Mouse (Mus musculus) hindbrain, embryonic 15.5 days (tissue): Measurements from ENCODE around the gene Sorbs2. TPM values are rescaled to one million over a fixed set of nuclear protein-coding genes. Genes with fewer than 3 reads are reported as not detected.
A peak's percentile ranks its signal among the peaks of the same experiment; 100 is the strongest.

Experiments
- ATAC-seq: fragments of 200-750 bp; cut with Nextera tagmentation; 2 replicates; pipeline ENCODE4 v1.8.0; 2017; ENCODE audit warnings: low read depth, moderate number of reproducible peaks, moderate TSS enrichment; ENCODE audit not compliant: low FRiP score
- H3K27ac ChIP-seq: fragments of 300-500 bp; sonication (generic); replicated peaks from 2 replicates; pipeline ENCODE4 v1.5.1; 2015; ENCODE audit warnings: mild to moderate bottlenecking, inconsistent platforms
- H3K27me3 ChIP-seq: fragments of 300-500 bp; sonication (generic); 2 replicates; pipeline ENCODE4 v1.6.1; 2015; ENCODE audit warnings: control low read depth, inconsistent platforms
- H3K36me3 ChIP-seq: fragments of 300-500 bp; sonication (generic); 2 replicates; pipeline ENCODE4 v1.6.1; 2015; ENCODE audit warnings: control low read depth, inconsistent platforms
- H3K4me1 ChIP-seq: fragments of 300-500 bp; sonication (generic); replicated peaks from 2 replicates; pipeline ENCODE4 v1.6.1; 2015; ENCODE audit warnings: control low read depth, inconsistent platforms
- H3K4me2 ChIP-seq: fragments of 300-500 bp; sonication (generic); 2 replicates; pipeline ENCODE4 v1.6.1; 2015; ENCODE audit warnings: moderate library complexity, mild to moderate bottlenecking, inconsistent platforms
- H3K4me3 ChIP-seq: fragments of 300-500 bp; sonication (generic); 2 replicates; pipeline ENCODE4 v1.5.1; 2015; ENCODE audit warnings: mild to moderate bottlenecking, inconsistent platforms
- H3K9ac ChIP-seq: fragments of 300-500 bp; sonication (generic); 2 replicates; pipeline ENCODE4 v1.6.1; 2015; ENCODE audit warnings: inconsistent platforms
- H3K9me3 ChIP-seq: fragments of 300-500 bp; sonication (generic); 2 replicates; pipeline ENCODE4 v1.6.1; 2016; ENCODE audit warnings: control low read depth, inconsistent platforms
- WGBS: fragments of 180-500 bp; shearing (Covaris S2); methylation state at CpG from one replicate; pipeline ENCODE4 v1.1.7; 2015; 5-methylcytosine and 5-hydroxymethylcytosine counted together
- polyA plus RNA-seq: library from polyadenylated mRNA; unstranded; fragments of >200 nt; fragmentation: Nextera tagmentation; extraction: Ambion mirVana; gene quantifications from 2 replicates; pipeline ENCODE4 v1.2.1, GENCODE M21; 2015

Sorbs2 gene
- polyA plus RNA-seq, 1 experiment from 2014 or later = 54.5 TPM

DNA sequence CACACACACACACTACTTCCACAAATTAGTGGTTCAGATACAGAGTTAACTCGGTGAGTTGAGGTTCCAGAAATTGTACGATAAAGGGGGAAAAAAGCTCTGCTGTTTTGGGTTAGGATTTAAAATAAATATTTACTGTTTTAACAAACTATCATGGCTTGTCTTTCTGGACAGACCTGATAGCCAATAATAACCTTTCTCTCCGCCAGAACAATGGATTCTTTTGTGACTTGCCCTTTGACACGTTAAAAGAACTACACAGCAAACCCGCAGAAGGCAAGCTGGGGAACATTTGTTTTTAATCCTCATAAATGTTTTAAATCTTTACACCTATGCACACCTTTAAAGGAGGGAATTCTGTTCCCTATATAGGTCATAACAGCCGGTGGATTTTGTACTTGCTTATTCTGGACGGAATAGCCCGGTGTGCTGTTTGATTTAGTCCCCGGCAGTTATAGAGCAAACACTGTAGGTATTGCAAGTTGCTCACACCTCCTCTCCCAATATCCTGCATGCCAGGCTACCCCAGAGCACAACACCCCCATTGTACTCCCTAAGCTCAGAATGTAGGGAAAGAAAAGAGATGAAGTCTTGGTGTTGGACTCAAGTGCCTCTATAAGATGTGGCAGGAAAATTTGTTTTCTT is 121.0 kb downstream of the Sorbs2 start:
- 12% methylated on average over 9 of the region's 9 CpGs for WGBS
- Histone ChIP-seq H3K4me3 (peak overlapping the region; percentile 46), H3K9ac (peak overlapping the region; percentile 54), H3K4me2 (peak overlapping the region; percentile 57), H3K36me3 (no peaks in the 10 kb centered on the region), H3K27ac (peak overlapping the region; percentile 88), H3K27me3 (no peaks in the 10 kb centered on the region), H3K9me3 (no peaks in the 10 kb centered on the region), H3K4me1 (peaks cover 35% of the 10 kb centered on the region)
- ATAC-seq = no peak; the same call in 1 of the 2 replicates

DNA sequence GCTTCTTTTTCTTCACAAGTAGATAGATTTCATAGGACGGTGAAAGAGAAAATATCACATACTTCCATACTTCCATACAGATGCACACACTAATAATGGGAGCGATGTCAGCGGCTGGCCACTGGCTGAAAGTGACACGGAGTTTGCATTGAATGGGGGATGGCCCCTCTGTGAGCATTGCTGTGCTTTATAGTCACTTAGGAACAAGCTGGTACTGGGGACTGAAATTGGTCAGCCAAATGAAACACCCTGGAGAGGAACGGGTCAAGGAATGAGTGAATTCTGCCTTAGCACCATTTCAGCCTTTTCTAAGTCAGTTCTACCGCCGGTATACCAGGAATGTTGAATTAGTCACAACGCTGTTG is 121.5 kb downstream of the Sorbs2 start:
- ATAC-seq = no peak
- H3K4me1 ChIP-seq = peaks cover 35% of the 10 kb centered on the region
- no peaks in the 10 kb centered on the region for H3K36me3 ChIP-seq
- 40% methylated on average over 8 of the region's 8 CpGs for WGBS
- H3K9me3 ChIP-seq = no peaks in the 10 kb centered on the region
- peak overlapping the region; percentile 46 for H3K4me3 ChIP-seq
- peak overlapping the region; percentile 54 for H3K9ac ChIP-seq
- H3K27me3 ChIP-seq = no peaks in the 10 kb centered on the region
- H3K27ac ChIP-seq = peak overlapping the region; percentile 88
- H3K4me2 ChIP-seq = peak overlapping the region; percentile 57

- Histone ChIP-seq H3K4me3 (no peak overlapping the region), H3K27me3 (no peaks in the 10 kb centered on the region), H3K9ac (no peak overlapping the region), H3K4me2 (no peak overlapping the region), H3K27ac (no peak overlapping the region), H3K9me3 (no peaks in the 10 kb centered on the region), H3K36me3 (no peaks in the 10 kb centered on the region), H3K4me1 (peaks cover 35% of the 10 kb centered on the region)
- ATAC-seq = no peak
- 74% methylated on average over 8 of the region's 8 CpGs for WGBS
Measured at GRCm38 (mm10) chr8:45631023-45631422, 123.4 kb downstream of the Sorbs2 start.

GRCm38 (mm10) chr8:45635155-45635554 is 127.6 kb downstream of the Sorbs2 start:
- no peak overlapping the region for H3K4me2 ChIP-seq
- WGBS = 69% methylated on average over 6 of the region's 6 CpGs
- H3K4me1 ChIP-seq = peaks cover 10% of the 10 kb centered on the region
- no peaks in the 10 kb centered on the region for H3K9me3 ChIP-seq
- H3K27me3 ChIP-seq = no peaks in the 10 kb centered on the region
- H3K9ac ChIP-seq = no peak overlapping the region
- no peak for ATAC-seq
- no peak overlapping the region for H3K4me3 ChIP-seq
- no peak overlapping the region for H3K27ac ChIP-seq
- no peaks in the 10 kb centered on the region for H3K36me3 ChIP-seq

- H3K27ac ChIP-seq = no peak overlapping the region
- no peak overlapping the region for H3K9ac ChIP-seq
- H3K27me3 ChIP-seq = no peaks in the 10 kb centered on the region
- no peak overlapping the region for H3K4me3 ChIP-seq
- no peak for ATAC-seq
- 91% methylated on average over 1 of the region's 1 CpGs for WGBS
- peaks cover 5% of the 10 kb centered on the region; the same call in 1 of the 2 replicates for H3K4me1 ChIP-seq
- H3K9me3 ChIP-seq = no peaks in the 10 kb centered on the region
- no peaks in the 10 kb centered on the region for H3K36me3 ChIP-seq
- no peak overlapping the region for H3K4me2 ChIP-seq
Measured at GRCm38 (mm10) chr8:45637745-45638144, 130.2 kb downstream of the Sorbs2 start.

DNA sequence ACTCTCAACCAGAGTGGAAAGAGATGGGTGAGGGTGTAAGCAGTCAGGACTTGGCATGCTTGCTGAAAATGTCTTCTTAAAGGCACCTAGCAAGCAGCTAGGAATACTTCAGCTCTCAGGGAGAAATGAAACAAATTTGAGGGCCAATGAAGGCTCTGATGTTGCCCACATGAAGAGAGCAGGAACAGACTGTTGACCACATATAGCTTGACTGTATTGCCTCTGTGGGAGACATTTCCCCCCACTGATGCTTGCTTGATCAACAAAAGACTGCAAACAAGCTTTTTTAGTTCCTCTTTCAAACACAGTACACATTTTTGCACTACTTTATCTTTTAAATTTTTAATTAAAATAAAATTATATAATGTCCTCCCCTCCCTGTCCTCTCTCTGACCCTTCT is 131.9 kb downstream of the Sorbs2 start:
- H3K27ac ChIP-seq = no peak overlapping the region
- H3K4me2 ChIP-seq = no peak overlapping the region
- ATAC-seq = no peak
- H3K9ac ChIP-seq = no peak overlapping the region
- no peak overlapping the region for H3K4me3 ChIP-seq
- H3K36me3 ChIP-seq = no peaks in the 10 kb centered on the region
- H3K27me3 ChIP-seq = no peaks in the 10 kb centered on the region
- peaks cover 8% of the 10 kb centered on the region; the same call in 1 of the 2 replicates for H3K4me1 ChIP-seq
- H3K9me3 ChIP-seq = no peaks in the 10 kb centered on the region

DNA sequence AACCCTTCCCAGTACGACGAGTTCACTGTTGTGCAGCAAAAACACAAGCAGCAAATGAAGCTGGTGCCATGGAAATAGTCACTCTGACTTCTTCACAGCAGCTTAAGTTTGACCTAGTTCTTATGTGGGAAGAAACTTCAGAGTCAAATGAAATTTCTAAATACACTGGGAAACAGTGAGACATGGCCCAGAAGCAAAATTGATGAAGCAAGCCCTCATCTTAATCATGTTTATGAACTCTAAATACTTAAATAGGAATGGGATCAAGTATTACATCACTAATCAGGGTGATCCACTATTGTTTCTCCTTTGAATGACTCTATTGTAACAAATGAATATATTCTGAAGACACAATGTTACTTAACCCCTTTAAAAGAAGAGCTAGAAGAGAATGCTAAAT is 137.1 kb downstream of the Sorbs2 start:
- no peaks in the 10 kb centered on the region for H3K27me3 ChIP-seq
- no peak for ATAC-seq
- H3K9ac ChIP-seq = no peak overlapping the region
- H3K4me1 ChIP-seq = 0 out of 2 replicates have a peak, but pooled peaks cover 5% of the 10 kb centered on the region
- 0 out of 2 replicates have a peak, but pooled peaks cover 3% of the 10 kb centered on the region for H3K36me3 ChIP-seq
- H3K4me3 ChIP-seq = no peak overlapping the region
- no peak overlapping the region for H3K27ac ChIP-seq
- H3K4me2 ChIP-seq = no peak overlapping the region
- H3K9me3 ChIP-seq = no peaks in the 10 kb centered on the region
- 68% methylated on average over 2 of the region's 2 CpGs for WGBS

GRCm38 (mm10) chr8:45649063-45649462 is 141.5 kb downstream of the Sorbs2 start:
- 0 out of 2 replicates have a peak, but pooled peaks cover 3% of the 10 kb centered on the region for H3K36me3 ChIP-seq
- no peak overlapping the region for H3K27ac ChIP-seq
- no peak overlapping the region for H3K9ac ChIP-seq
- ATAC-seq = no peak
- no peaks in the 10 kb centered on the region for H3K27me3 ChIP-seq
- H3K4me3 ChIP-seq = no peak overlapping the region
- no peak overlapping the region for H3K4me2 ChIP-seq
- 0 out of 2 replicates have a peak, but pooled peaks cover 10% of the 10 kb centered on the region for H3K4me1 ChIP-seq
- WGBS = 86% methylated on average over 7 of the region's 7 CpGs
- H3K9me3 ChIP-seq = no peaks in the 10 kb centered on the region

GRCm38 (mm10) chr8:45649966-45650365 is 142.4 kb downstream of the Sorbs2 start:
- ATAC-seq = no peak
- H3K9me3 ChIP-seq = no peaks in the 10 kb centered on the region
- H3K4me3 ChIP-seq = no peak overlapping the region
- no peaks in the 10 kb centered on the region for H3K27me3 ChIP-seq
- H3K4me1 ChIP-seq = 0 out of 2 replicates have a peak, but pooled peaks cover 5% of the 10 kb centered on the region
- no peak overlapping the region for H3K4me2 ChIP-seq
- no peak overlapping the region for H3K9ac ChIP-seq
- WGBS = 81% methylated on average over 5 of the region's 5 CpGs
- H3K36me3 ChIP-seq = 0 out of 2 replicates have a peak, but pooled peaks cover 3% of the 10 kb centered on the region
- H3K27ac ChIP-seq = no peak overlapping the region

DNA sequence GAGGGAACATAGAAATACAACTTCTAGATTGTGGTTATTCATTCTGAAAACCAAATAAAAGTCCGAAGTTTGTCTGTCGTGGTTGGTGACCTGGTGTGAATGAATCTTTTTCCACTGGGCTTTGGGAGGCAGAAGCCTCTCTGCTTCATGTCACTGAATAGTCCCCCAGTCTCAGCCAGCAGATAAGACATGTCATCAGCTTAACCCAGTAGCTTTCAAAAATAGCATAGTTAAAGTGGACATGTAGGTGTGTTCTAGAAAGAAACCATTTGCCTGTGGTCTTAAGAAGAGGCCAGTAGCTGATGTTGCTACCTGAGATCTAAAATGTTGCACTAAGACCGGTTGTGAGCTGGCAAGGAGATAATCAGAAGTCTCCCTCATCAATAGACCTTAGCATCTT is 150.4 kb downstream of the Sorbs2 start:
- 78% methylated on average over 3 of the region's 3 CpGs for WGBS
- H3K4me3 ChIP-seq = no peak overlapping the region
- no peaks in the 10 kb centered on the region for H3K9me3 ChIP-seq
- H3K27ac ChIP-seq = no peak overlapping the region
- no peaks in the 10 kb centered on the region for H3K27me3 ChIP-seq
- H3K4me1 ChIP-seq = no peaks in the 10 kb centered on the region; the same call in 1 of the 2 replicates
- peaks cover 6% of the 10 kb centered on the region; the same call in 1 of the 2 replicates for H3K36me3 ChIP-seq
- H3K9ac ChIP-seq = no peak overlapping the region
- ATAC-seq = no peak
- no peak overlapping the region for H3K4me2 ChIP-seq

GRCm38 (mm10) chr8:45658458-45659325 is 151.1 kb downstream of the Sorbs2 start:
- H3K4me2 ChIP-seq = no peak overlapping the region
- ATAC-seq = no peak

GRCm38 (mm10) chr8:45659473-45659872 is 151.9 kb downstream of the Sorbs2 start:
- ATAC-seq = no peak
- H3K36me3 ChIP-seq = peaks cover 6% of the 10 kb centered on the region; the same call in 1 of the 2 replicates
- H3K4me1 ChIP-seq = no peaks in the 10 kb centered on the region; the same call in 1 of the 2 replicates
- no peaks in the 10 kb centered on the region for H3K27me3 ChIP-seq
- no peaks in the 10 kb centered on the region for H3K9me3 ChIP-seq
- no peak overlapping the region for H3K4me3 ChIP-seq
- WGBS = 87% methylated on average over 4 of the region's 4 CpGs
- no peak overlapping the region for H3K9ac ChIP-seq
- no peak overlapping the region for H3K4me2 ChIP-seq
- no peak overlapping the region for H3K27ac ChIP-seq

More at GRCm38 (mm10) chr8:45658458-45659325, 151.1 kb downstream of the Sorbs2 start:
- no peaks in the 10 kb centered on the region for H3K9me3 ChIP-seq
- 40% methylated on average over 17 of the region's 18 CpGs for WGBS
- H3K4me3 ChIP-seq = no peak overlapping the region
- H3K9ac ChIP-seq = no peak overlapping the region
- H3K36me3 ChIP-seq = peaks cover 6% of the 10 kb centered on the region; the same call in 1 of the 2 replicates
- no peak overlapping the region for H3K27ac ChIP-seq
- H3K27me3 ChIP-seq = no peaks in the 10 kb centered on the region
- H3K4me1 ChIP-seq = no peaks in the 10 kb centered on the region; the same call in 1 of the 2 replicates
